Mouse (Mus musculus): ENCODE measurements around the gene Fam124a. TPM values are rescaled to one million over a fixed set of nuclear protein-coding genes. Genes with fewer than 3 reads are reported as not detected.
"Not testable (repeated sequence)": the region's sequence is repeated elsewhere in the genome, so short reads cannot be mapped to it uniquely, and the experiment has no call there.

Fam124a gene
- polyA plus RNA-seq, 1 experiment from 2014 or later = 4.0 TPM

GRCm38 (mm10) chr14:62637436-62638344 is 82.2 kb downstream of the Fam124a start:
- H3K9me3 ChIP-seq (ENCODE audit: control insufficient read depth, low read length) = no peaks in the 10 kb centered on the region
- peak overlapping the region; percentile 61 for H3K27ac ChIP-seq (ENCODE audit: low read depth)
- H3K36me3 ChIP-seq (ENCODE audit: control insufficient read depth, insufficient read depth, low read length) = no peaks in the 10 kb centered on the region
- peaks cover 4% of the 10 kb centered on the region; the same call in 1 of the 2 replicates for H3K4me1 ChIP-seq (replicated peaks; ENCODE audit: control insufficient read depth, insufficient read depth, low read length)
- H3K27me3 ChIP-seq (replicated peaks; ENCODE audit: control insufficient read depth, insufficient read depth, low read length) = no peaks in the 10 kb centered on the region
- H3K4me2 ChIP-seq (ENCODE audit: low read length) = 0 out of 2 replicates have a peak overlapping the region, but pooled peaks have one; percentile 11
- no peak overlapping the region for H3K9ac ChIP-seq (ENCODE audit: low read length)
- H3K4me3 ChIP-seq (ENCODE audit: low read depth, low read length) = no peak overlapping the region
- DNase-seq (ENCODE audit: low spot score) = no peak
- WGBS = 17% methylated on average over 9 of the region's 9 CpGs
- no peak for ATAC-seq (replicated peaks; ENCODE audit: low FRiP score, low TSS enrichment, low read depth)

GRCm38 (mm10) chr14:62638345-62638702 is 82.8 kb downstream of the Fam124a start:
- ATAC-seq (replicated peaks; ENCODE audit: low FRiP score, low TSS enrichment, low read depth) (no peak), DNase-seq (ENCODE audit: low spot score) (no peak)
- H3K27ac ChIP-seq (ENCODE audit: low read depth) = peak overlapping the region; percentile 61; the same call in 1 of the 2 replicates
- no peaks in the 10 kb centered on the region for H3K9me3 ChIP-seq (ENCODE audit: control insufficient read depth, low read length)
- no peaks in the 10 kb centered on the region for H3K36me3 ChIP-seq (ENCODE audit: control insufficient read depth, insufficient read depth, low read length)
- no peak overlapping the region for H3K4me3 ChIP-seq (ENCODE audit: low read depth, low read length)
- no peaks in the 10 kb centered on the region for H3K27me3 ChIP-seq (replicated peaks; ENCODE audit: control insufficient read depth, insufficient read depth, low read length)
- peaks cover 4% of the 10 kb centered on the region; the same call in 1 of the 2 replicates for H3K4me1 ChIP-seq (replicated peaks; ENCODE audit: control insufficient read depth, insufficient read depth, low read length)
- 37% methylated on average over 6 of the region's 6 CpGs for WGBS
- H3K4me2 ChIP-seq (ENCODE audit: low read length) = 0 out of 2 replicates have a peak overlapping the region, but pooled peaks have one; percentile 11
- no peak overlapping the region for H3K9ac ChIP-seq (ENCODE audit: low read length)

- no peaks in the 10 kb centered on the region for H3K36me3 ChIP-seq (ENCODE audit: control insufficient read depth, insufficient read depth, low read length)
Observed at GRCm38 (mm10) chr14:62639111-62639510, 83.6 kb downstream of the Fam124a start.

GRCm38 (mm10) chr14:62639551-62639950 is 84.0 kb downstream of the Fam124a start:
- H3K9me3 ChIP-seq (ENCODE audit: control insufficient read depth, low read length) = no peaks in the 10 kb centered on the region
- H3K4me3 ChIP-seq (ENCODE audit: low read depth, low read length) = no peak overlapping the region
- ATAC-seq (replicated peaks; ENCODE audit: low FRiP score, low TSS enrichment, low read depth) (no peak), DNase-seq (ENCODE audit: low spot score) (no peak)
- no peak overlapping the region for H3K4me2 ChIP-seq (ENCODE audit: low read length)
- H3K9ac ChIP-seq (ENCODE audit: low read length) = no peak overlapping the region
- peaks cover 4% of the 10 kb centered on the region; the same call in 1 of the 2 replicates for H3K4me1 ChIP-seq (replicated peaks; ENCODE audit: control insufficient read depth, insufficient read depth, low read length)
- 85% methylated on average over 5 of the region's 5 CpGs for WGBS
- no peaks in the 10 kb centered on the region for H3K36me3 ChIP-seq (ENCODE audit: control insufficient read depth, insufficient read depth, low read length)
- no peaks in the 10 kb centered on the region for H3K27me3 ChIP-seq (replicated peaks; ENCODE audit: control insufficient read depth, insufficient read depth, low read length)
- no peak overlapping the region for H3K27ac ChIP-seq (ENCODE audit: low read depth)

More at GRCm38 (mm10) chr14:62639111-62639510, 83.6 kb downstream of the Fam124a start:
- H3K4me2 ChIP-seq (ENCODE audit: low read length) = no peak overlapping the region
- no peaks in the 10 kb centered on the region for H3K9me3 ChIP-seq (ENCODE audit: control insufficient read depth, low read length)
- H3K4me1 ChIP-seq (replicated peaks; ENCODE audit: control insufficient read depth, insufficient read depth, low read length) = peaks cover 4% of the 10 kb centered on the region; the same call in 1 of the 2 replicates
- DNase-seq (ENCODE audit: low spot score) = no peak
- no peak overlapping the region for H3K27ac ChIP-seq (ENCODE audit: low read depth)
- H3K27me3 ChIP-seq (replicated peaks; ENCODE audit: control insufficient read depth, insufficient read depth, low read length) = no peaks in the 10 kb centered on the region
- no peak overlapping the region for H3K9ac ChIP-seq (ENCODE audit: low read length)
- no peak overlapping the region for H3K4me3 ChIP-seq (ENCODE audit: low read depth, low read length)
- WGBS = 60% methylated on average over 6 of the region's 6 CpGs
- ATAC-seq (replicated peaks; ENCODE audit: low FRiP score, low TSS enrichment, low read depth) = no peak

GRCm38 (mm10) chr14:62640396-62640795 is 84.9 kb downstream of the Fam124a start:
- no peak for ATAC-seq (replicated peaks; ENCODE audit: low FRiP score, low TSS enrichment, low read depth)
- no peaks in the 10 kb centered on the region for H3K9me3 ChIP-seq (ENCODE audit: control insufficient read depth, low read length)
- no peak overlapping the region for H3K9ac ChIP-seq (ENCODE audit: low read length)
- no peak overlapping the region for H3K4me3 ChIP-seq (ENCODE audit: low read depth, low read length)
- H3K4me1 ChIP-seq (replicated peaks; ENCODE audit: control insufficient read depth, insufficient read depth, low read length) = peaks cover 4% of the 10 kb centered on the region; the same call in 1 of the 2 replicates
- DNase-seq (ENCODE audit: low spot score) = no peak
- no peak overlapping the region for H3K27ac ChIP-seq (ENCODE audit: low read depth)
- H3K4me2 ChIP-seq (ENCODE audit: low read length) = no peak overlapping the region
- no peaks in the 10 kb centered on the region for H3K36me3 ChIP-seq (ENCODE audit: control insufficient read depth, insufficient read depth, low read length)
- H3K27me3 ChIP-seq (replicated peaks; ENCODE audit: control insufficient read depth, insufficient read depth, low read length) = no peaks in the 10 kb centered on the region
- WGBS = 72% methylated on average over 4 of the region's 4 CpGs

- H3K4me3 ChIP-seq (ENCODE audit: low read depth, low read length); DNase-seq (ENCODE audit: low spot score); ATAC-seq (replicated peaks; ENCODE audit: low FRiP score, low TSS enrichment, low read depth); H3K4me1 ChIP-seq (replicated peaks; ENCODE audit: control insufficient read depth, insufficient read depth, low read length); H3K9me3 ChIP-seq (ENCODE audit: control insufficient read depth, low read length); H3K4me2 ChIP-seq (ENCODE audit: low read length); H3K27me3 ChIP-seq (replicated peaks; ENCODE audit: control insufficient read depth, insufficient read depth, low read length); H3K36me3 ChIP-seq (ENCODE audit: control insufficient read depth, insufficient read depth, low read length); H3K27ac ChIP-seq (ENCODE audit: low read depth); H3K9ac ChIP-seq (ENCODE audit: low read length): not testable (repeated sequence)
- 72% methylated on average over 6 of the region's 7 CpGs for WGBS
Observed at GRCm38 (mm10) chr14:62642368-62642767, 86.8 kb downstream of the Fam124a start.

GRCm38 (mm10) chr14:62648405-62648804 is 92.9 kb downstream of the Fam124a start:
- Histone ChIP-seq H3K4me2 (ENCODE audit: low read length) (no peak overlapping the region), H3K9ac (ENCODE audit: low read length) (no peak overlapping the region)

GRCm38 (mm10) chr14:62650376-62650775 is 94.8 kb downstream of the Fam124a start:
- ATAC-seq (replicated peaks; ENCODE audit: low FRiP score, low TSS enrichment, low read depth) = no peak
- Histone ChIP-seq H3K4me3 (ENCODE audit: low read depth, low read length) (no peak overlapping the region), H3K4me1 (replicated peaks; ENCODE audit: control insufficient read depth, insufficient read depth, low read length) (no peaks in the 10 kb centered on the region), H3K27me3 (replicated peaks; ENCODE audit: control insufficient read depth, insufficient read depth, low read length) (no peaks in the 10 kb centered on the region), H3K9ac (ENCODE audit: low read length) (no peak overlapping the region), H3K4me2 (ENCODE audit: low read length) (no peak overlapping the region), H3K9me3 (ENCODE audit: control insufficient read depth, low read length) (no peaks in the 10 kb centered on the region), H3K27ac (ENCODE audit: low read depth) (no peak overlapping the region), H3K36me3 (ENCODE audit: control insufficient read depth, insufficient read depth, low read length) (no peaks in the 10 kb centered on the region)
- no peak for DNase-seq (ENCODE audit: low spot score)
- 61% methylated on average over 3 of the region's 3 CpGs for WGBS

More at GRCm38 (mm10) chr14:62648405-62648804, 92.9 kb downstream of the Fam124a start:
- no peak for DNase-seq (ENCODE audit: low spot score)
- Histone ChIP-seq H3K4me3 (ENCODE audit: low read depth, low read length) (no peak overlapping the region), H3K27me3 (replicated peaks; ENCODE audit: control insufficient read depth, insufficient read depth, low read length) (no peaks in the 10 kb centered on the region), H3K4me1 (replicated peaks; ENCODE audit: control insufficient read depth, insufficient read depth, low read length) (no peaks in the 10 kb centered on the region), H3K36me3 (ENCODE audit: control insufficient read depth, insufficient read depth, low read length) (no peaks in the 10 kb centered on the region), H3K9me3 (ENCODE audit: control insufficient read depth, low read length) (no peaks in the 10 kb centered on the region), H3K27ac (ENCODE audit: low read depth) (no peak overlapping the region)
- WGBS = 86% methylated on average over 6 of the region's 6 CpGs
- ATAC-seq (replicated peaks; ENCODE audit: low FRiP score, low TSS enrichment, low read depth) = no peak

All from intestine, embryonic 14.5 days (tissue).